In genomic region chr19:57825271-57826207, GRCm38 (mm10) we compare ENCODE assay signal across 14 mouse cellular contexts.
DNase-seq lines count a peak whose midpoint lies in the region; ATAC-seq and TF ChIP-seq lines count a peak whose summit lies in the region.
"Had no signal": no experiment of that assay in that cellular context is flagged by ENCODE, and none has a peak within 500 bp of the region (broad histone marks: within the 10 kb centered on the region; RNA-seq: fewer than 3 reads in every experiment).

No protein-coding gene starts in this region.

- peaks cover 0 to 9% of the 10 kb centered on the region in 2 experiments; a peak in 1 of 4 replicates for H3K4me1 ChIP-seq in CH12.LX (ENCODE audit: control insufficient read depth in 1 of 2, insufficient read depth in 2 of 2)
- H3K4me1 ChIP-seq: hindbrain, embryonic 15.5 days had no signal

- H3K4me2 ChIP-seq in CH12.LX (ENCODE audit: insufficient read depth, low read depth, poor library complexity, severe bottlenecking): 0 out of 2 replicates have a peak overlapping the region, but pooled peaks have one; percentile 23
- H3K4me2 ChIP-seq: hindbrain, embryonic 15.5 days had no signal

- H3K27me3 ChIP-seq in CH12.LX (replicated peaks): no peaks in the 10 kb centered on the region
- H3K27me3 ChIP-seq: hindbrain, embryonic 15.5 days had no signal

- intact Hi-C loops in left cerebral cortex, adult 2 months (cut with DNase I): no loop called here
- intact Hi-C loops in left cerebral cortex, postnatal 10 days (cut with DNase I): no loop called here

- TF ChIP-seq EP300 in CH12.LX (IDR thresholded peaks at IDR 0.05; ENCODE audit: low read length): peak; percentile 86

- no peak for TF ChIP-seq POLR2A in CH12.LX (IDR thresholded peaks at IDR 0.05; ENCODE audit: low read depth, low read length)

- H3K36me3 ChIP-seq in CH12.LX (replicated peaks in 1 of 2; ENCODE audit: control insufficient read depth in 1 of 2, insufficient read depth in 1 of 2, low read length in 1 of 2): peaks cover 0 to 1% of the 10 kb centered on the region in 2 experiments
- H3K36me3 ChIP-seq: hindbrain, embryonic 15.5 days had no signal

- H3K27ac ChIP-seq in left cerebral cortex, adult 2 months: peak overlapping the region; percentile 69; the same call in 1 of the 2 replicates
- H3K27ac ChIP-seq in CH12.LX (ENCODE audit: insufficient read depth, low read depth): no peak overlapping the region
- H3K27ac ChIP-seq: hindbrain, embryonic 15.5 days had no signal

- H3K79me2 ChIP-seq in CH12.LX (replicated peaks; ENCODE audit: control insufficient read depth, extremely low read depth, insufficient read depth, poor library complexity, severe bottlenecking): no peaks in the 10 kb centered on the region

- peak; percentile 63 for TF ChIP-seq CTCF in left cerebral cortex, adult 2 months (IDR thresholded peaks at IDR 0.05)
- peak in 1 of 2 experiments; percentile 40; a peak in 1 of 4 replicates for TF ChIP-seq CTCF in CH12.LX (conservative IDR thresholded peaks at IDR 0.05 in 1 of 2, IDR thresholded peaks at IDR 0.05 in 1 of 2; ENCODE audit: low read depth in 2 of 2, low read length in 2 of 2)

- no peak overlapping the region for H3K4me3 ChIP-seq in left cerebral cortex, adult 2 months
- H3K4me3 ChIP-seq in CH12.LX (replicated peaks in 1 of 3; ENCODE audit: low read depth in 2 of 3, low read length in 2 of 3, poor library complexity in 1 of 3): no peak overlapping the region
- H3K4me3 ChIP-seq: erythroblast, embryonic 14.5 days; hindbrain, embryonic 15.5 days had no signal

- in situ Hi-C loops in CH12.LX (cut with MboI; ENCODE audit: low pct_ligation_motif_present, low pct_unique_long_range_greater_than_20kb, low sequenced_read_pairs): no loop called here

- dilution Hi-C loops in CH12.LX (cut with MboI; ENCODE audit: extremely low pct_ligation_motif_present, extremely low pct_unique_long_range_greater_than_20kb, low sequenced_read_pairs): no loop called here

- no peaks in the 10 kb centered on the region for H3K9me3 ChIP-seq in CH12.LX (replicated peaks; ENCODE audit: low read length)
- H3K9me3 ChIP-seq: hindbrain, embryonic 15.5 days had no signal

- no peak overlapping the region for H3K9ac ChIP-seq in CH12.LX (ENCODE audit: insufficient read depth, low read depth)
- H3K9ac ChIP-seq: hindbrain, embryonic 15.5 days had no signal

- no peak for ATAC-seq in cerebellum, adult (ENCODE audit: insufficient number of reproducible peaks, low FRiP score, low TSS enrichment)
- ATAC-seq: midbrain, embryonic 16.5 days had no signal

- TF ChIP-seq RAD21 in CH12.LX (IDR thresholded peaks at IDR 0.05; ENCODE audit: low read depth, low read length): no peak; the same call in none of the 2 replicates

- peak in 1 of 2 experiments; percentile 44 for DNase-seq in left cerebral cortex, adult 2 months (ENCODE audit: extremely low spot score in 1 of 2, low spot score in 2 of 2)
- no peak for DNase-seq in left cerebral cortex, postnatal 10 days (ENCODE audit: extremely low spot score in 1 of 2, low spot score in 2 of 2)
- peak; percentile 45 for DNase-seq in CH12.LX (ENCODE audit: extremely low read depth)
- peak; percentile 81 for DNase-seq in NIH3T3 (ENCODE audit: low read depth)
- peak; percentile 26 to 43 for DNase-seq in kidney, postnatal 4 days
- DNase-seq in cerebellum, adult 18-20 months: no peak
- DNase-seq: cerebellum, postnatal 36 days; heart, adult 11 months; lung, adult 18-20 months; thymus, postnatal 36 days had no signal

TF ChIP-seq in CH12.LX, 34 proteins besides CTCF, POLR2A, EP300 and RAD21:
- TF ChIP-seq HCFC1 (IDR thresholded peaks at IDR 0.05; ENCODE audit: low read depth, low read length) (no peak), NELFE (IDR thresholded peaks at IDR 0.05; ENCODE audit: low read depth, low read length) (no peak), KAT2A (IDR thresholded peaks at IDR 0.05; ENCODE audit: insufficient replicate concordance, low read length) (no peak), SIN3A (IDR thresholded peaks at IDR 0.05; ENCODE audit: low read length) (no peak), MAX (IDR thresholded peaks at IDR 0.05; ENCODE audit: low read length) (no peak), CHD2 (IDR thresholded peaks at IDR 0.05; ENCODE audit: low read length) (no peak), USF2 (conservative IDR thresholded peaks at IDR 0.05; ENCODE audit: low read depth, low read length) (no peak), ZC3H11A (IDR thresholded peaks at IDR 0.05; ENCODE audit: low read depth, low read length) (no peak), ZKSCAN1 (IDR thresholded peaks at IDR 0.05; ENCODE audit: borderline replicate concordance, low read depth, low read length) (no peak), MAZ (IDR thresholded peaks at IDR 0.05; ENCODE audit: low read depth, low read length) (no peak), BHLHE40 (IDR thresholded peaks at IDR 0.05; ENCODE audit: low read depth, low read length) (0 out of 2 replicates have a peak, but pooled peaks have one; percentile 8), ZMIZ1 (IDR thresholded peaks at IDR 0.05; ENCODE audit: low read depth, low read length) (no peak), GABPA (IDR thresholded peaks at IDR 0.05; ENCODE audit: insufficient replicate concordance, low read depth, low read length) (no peak), MAFK (IDR thresholded peaks at IDR 0.05; ENCODE audit: insufficient replicate concordance, low read length) (no peak), USF1 (IDR thresholded peaks at IDR 0.05; ENCODE audit: low read depth, low read length) (no peak), POLR2AphosphoS2 (IDR thresholded peaks at IDR 0.05; ENCODE audit: low read depth, low read length) (no peak), JUND (conservative IDR thresholded peaks at IDR 0.05; ENCODE audit: low read depth, low read length) (peak; percentile 87), JUN (IDR thresholded peaks at IDR 0.05; ENCODE audit: insufficient read depth, low read depth, low read length) (peak; percentile 82), NRF1 (IDR thresholded peaks at IDR 0.05; ENCODE audit: low read depth, low read length) (peak; percentile 72), IRF4 (IDR thresholded peaks at IDR 0.05; ENCODE audit: low read depth, low read length) (peak; percentile 87), TBP (conservative IDR thresholded peaks at IDR 0.05; ENCODE audit: low read depth, low read length) (no peak)

Comparison
In these comparisons a context has a peak if more than half of its experiments do, and no peak if none do; other contexts are left out.
1. DNase-seq: peak in CH12.LX (single experiment), NIH3T3 (single experiment) and kidney, postnatal 4 days (2 of 2); none in left cerebral cortex, postnatal 10 days (0 of 2) and cerebellum, adult 18-20 months (0 of 2).